Mouse (Mus musculus) kidney, postnatal 10 days (tissue): ENCODE results near the gene Sh3rf3.

Source experiments
- DNase-seq: peaks from one replicate; pipeline ENCODE4 v3.0.0; 2021; ENCODE audit warnings: mixed read lengths

Gene Sh3rf3

GRCm38 (mm10) chr10:58854548-58855198 is 41.5 kb downstream of the Sh3rf3 start:
- DNase-seq: no peak

GRCm38 (mm10) chr10:58855199-58855751 is 42.1 kb downstream of the Sh3rf3 start:
- DNase-seq: no peak

GRCm38 (mm10) chr10:58855814-58856213 is 42.7 kb downstream of the Sh3rf3 start:
- no peak for DNase-seq

- DNase-seq: no peak
Observed at GRCm38 (mm10) chr10:58856742-58857141, 43.6 kb downstream of the Sh3rf3 start.

GRCm38 (mm10) chr10:58864735-58865134 is 51.6 kb downstream of the Sh3rf3 start:
- no peak for DNase-seq

GRCm38 (mm10) chr10:58867536-58867935 is 54.4 kb downstream of the Sh3rf3 start:
- DNase-seq: no peak

GRCm38 (mm10) chr10:58869836-58870235 is 56.7 kb downstream of the Sh3rf3 start:
- DNase-seq: no peak

- no peak for DNase-seq
Observed at GRCm38 (mm10) chr10:58871149-58871820, 58.1 kb downstream of the Sh3rf3 start.

GRCm38 (mm10) chr10:58871821-58872577 is 58.8 kb downstream of the Sh3rf3 start:
- no peak for DNase-seq

- DNase-seq: no peak
Observed at GRCm38 (mm10) chr10:58877835-58878234, 64.7 kb downstream of the Sh3rf3 start.

- no peak for DNase-seq
Observed at GRCm38 (mm10) chr10:58878636-58879035, 65.5 kb downstream of the Sh3rf3 start.

- no peak for DNase-seq
Observed at GRCm38 (mm10) chr10:58882741-58883140, 69.6 kb downstream of the Sh3rf3 start.

- no peak for DNase-seq
Observed at GRCm38 (mm10) chr10:58885351-58885750, 72.2 kb downstream of the Sh3rf3 start.

GRCm38 (mm10) chr10:58885816-58886215 is 72.7 kb downstream of the Sh3rf3 start:
- DNase-seq: no peak

- DNase-seq: no peak
Observed at GRCm38 (mm10) chr10:58890671-58891439, 77.7 kb downstream of the Sh3rf3 start.

- DNase-seq: no peak
Observed at GRCm38 (mm10) chr10:58895431-58895830, 82.3 kb downstream of the Sh3rf3 start.

GRCm38 (mm10) chr10:58897009-58897543 is 83.9 kb downstream of the Sh3rf3 start:
- no peak for DNase-seq

- no peak for DNase-seq
Observed at GRCm38 (mm10) chr10:58905253-58905652, 92.1 kb downstream of the Sh3rf3 start.

GRCm38 (mm10) chr10:58907001-58907443 is 93.9 kb downstream of the Sh3rf3 start:
- no peak for DNase-seq

GRCm38 (mm10) chr10:58908451-58908850 is 95.3 kb downstream of the Sh3rf3 start:
- no peak for DNase-seq

- no peak for DNase-seq
Observed at GRCm38 (mm10) chr10:58915301-58916245, 102.4 kb downstream of the Sh3rf3 start.
